Mouse (Mus musculus) spleen, postnatal 10 days (tissue): Measurements from ENCODE around the gene Fuca1.

Experiments
- DNase-seq, 2 experiments: peaks; one replicate each; pipeline ENCODE4 v3.0.0; 2021 to 2022; ENCODE audit warnings: low spot score in 2 of 2

The Fuca1 gene

DNA sequence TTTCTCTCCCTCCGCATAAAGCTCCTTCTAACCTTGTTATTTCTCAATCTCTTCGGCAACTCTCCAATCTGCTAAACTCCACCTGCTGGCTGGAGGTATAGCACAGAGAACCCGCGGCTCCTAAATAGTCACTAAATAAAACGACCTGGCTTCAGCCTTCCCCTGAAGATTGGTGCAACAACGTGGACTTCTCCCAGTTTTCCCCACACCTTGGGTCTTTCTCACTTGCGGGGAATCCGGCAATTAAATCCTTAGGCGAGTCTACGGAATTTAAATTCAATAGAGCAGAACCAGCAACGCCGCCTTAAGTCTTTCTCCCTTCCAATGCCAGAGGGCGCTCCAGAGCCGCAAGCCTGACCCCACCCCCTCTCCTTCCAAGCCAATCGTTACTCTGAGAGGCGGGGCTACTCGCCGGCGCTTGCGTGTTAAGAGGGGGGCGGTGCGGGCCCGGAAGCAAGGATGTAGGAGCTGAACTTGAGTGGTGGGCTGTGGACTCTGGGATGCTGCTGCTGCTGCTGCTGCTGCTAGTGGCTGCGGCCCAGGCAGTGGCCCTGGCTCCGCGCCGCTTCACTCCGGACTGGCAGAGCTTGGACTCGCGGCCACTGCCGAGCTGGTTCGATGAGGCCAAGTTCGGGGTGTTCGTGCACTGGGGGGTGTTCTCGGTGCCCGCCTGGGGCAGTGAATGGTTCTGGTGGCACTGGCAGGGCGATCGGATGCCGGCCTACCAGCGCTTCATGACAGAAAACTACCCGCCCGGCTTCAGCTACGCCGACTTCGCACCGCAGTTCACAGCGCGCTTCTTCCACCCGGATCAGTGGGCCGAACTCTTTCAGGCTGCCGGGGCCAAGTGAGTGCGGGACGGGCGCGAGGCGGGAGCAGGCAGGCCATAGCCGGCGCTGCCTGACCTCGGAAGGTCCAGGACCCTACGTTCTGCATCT, at the start of gene Fuca1:
Gene Fuca1 (plus strand): TSS at position 432 of the 938 bp plus-strand sequence.
- peak; percentile 97 to 98 for DNase-seq

DNA sequence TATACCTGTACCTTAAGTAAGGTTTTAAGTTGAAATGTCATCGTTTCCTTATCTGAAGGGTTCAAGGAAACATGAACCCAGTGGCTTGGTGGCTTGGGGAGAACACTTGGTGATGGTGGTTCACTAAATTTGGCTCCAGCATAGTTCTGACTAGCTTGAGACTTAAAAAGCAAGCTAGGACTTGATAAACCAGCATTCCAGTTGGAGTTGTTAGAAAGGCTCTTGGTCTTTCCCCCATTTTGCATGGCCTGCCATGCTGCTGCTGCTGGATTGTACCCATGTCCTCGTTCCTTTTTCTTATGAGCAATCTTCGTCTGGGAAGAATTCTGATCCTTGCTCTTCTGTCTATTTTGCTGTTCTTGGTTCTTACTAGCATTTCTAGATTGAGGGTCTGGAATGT, 48.5 kb upstream of the Fuca1 start:
- DNase-seq: no peak

DNA sequence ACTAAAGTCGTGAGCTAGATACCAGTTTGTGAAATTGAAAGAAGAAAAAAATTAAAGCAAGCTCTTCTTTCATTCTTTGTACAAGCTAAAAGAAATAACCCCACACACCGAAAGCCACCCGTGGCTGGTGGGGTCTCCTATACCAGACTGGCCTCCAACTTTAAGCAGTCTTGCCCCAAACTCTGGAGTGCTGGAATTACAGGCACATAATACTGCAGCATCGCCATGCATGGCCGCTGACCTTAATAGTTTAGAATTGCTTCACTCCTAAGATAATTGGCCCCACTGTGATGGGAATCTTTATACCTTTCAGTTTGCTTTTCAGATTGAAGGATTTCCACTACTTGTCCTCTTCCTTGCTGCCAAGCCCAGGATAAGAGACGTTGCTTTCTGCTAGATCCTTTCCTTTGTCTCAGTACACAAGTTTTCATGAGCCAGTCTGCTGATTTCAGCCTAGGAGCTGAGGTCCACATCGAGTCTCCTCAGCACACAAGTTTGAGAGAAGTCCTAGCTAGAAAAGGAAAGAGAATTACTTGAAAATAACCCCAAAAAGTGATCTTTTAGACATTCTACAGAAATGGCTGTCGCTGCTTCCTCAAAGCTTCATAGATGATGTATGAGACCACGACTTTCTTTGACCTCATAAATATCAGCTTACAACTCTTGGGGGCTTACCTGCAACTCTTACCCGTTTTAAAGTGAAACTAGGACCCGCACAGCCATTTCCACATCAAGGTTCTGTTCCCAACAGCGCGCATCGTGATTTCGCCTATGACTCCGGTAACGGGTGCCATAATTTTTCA, 47.7 kb upstream of the Fuca1 start:
- DNase-seq: peak in 1 of 2 experiments; percentile 45

DNA sequence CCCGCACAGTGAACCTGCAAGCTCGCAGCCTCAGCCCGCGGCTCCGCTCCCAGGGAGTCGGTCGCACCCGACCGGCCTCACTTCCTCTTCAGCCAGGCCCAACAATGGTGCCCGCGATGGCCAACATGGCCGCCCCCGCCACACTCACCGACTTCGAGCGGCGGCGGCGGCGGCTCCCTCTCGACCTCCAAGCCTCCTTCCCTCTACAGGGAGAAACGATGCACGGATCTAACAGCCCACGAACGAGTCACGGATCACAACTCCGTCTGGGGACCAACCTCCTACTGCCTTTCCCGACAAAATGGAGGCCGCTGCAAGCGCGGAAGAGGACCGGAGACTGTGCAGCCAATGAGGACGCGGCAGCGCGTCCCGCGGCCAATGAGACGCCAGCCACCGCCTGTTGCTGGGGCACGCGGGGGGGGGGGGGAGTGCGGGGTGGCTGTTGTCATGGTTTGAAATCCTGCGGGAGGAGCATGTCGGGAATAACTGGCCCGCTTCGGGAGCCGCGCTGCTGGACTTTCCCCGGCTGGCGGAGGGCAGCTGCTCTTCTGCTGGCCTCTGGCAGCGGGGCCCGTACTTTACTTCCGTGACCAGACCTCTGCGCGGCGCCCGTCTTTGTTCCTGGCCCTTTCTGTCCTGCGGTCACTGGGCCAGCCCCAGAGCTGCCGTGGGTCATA, 46.9 kb upstream of the Fuca1 start, which contains the start of gene Pnrc2:
Gene Pnrc2 (minus strand): TSS at position 325 of the 677 bp plus-strand sequence.
- DNase-seq: peak; percentile 90 to 91

DNA sequence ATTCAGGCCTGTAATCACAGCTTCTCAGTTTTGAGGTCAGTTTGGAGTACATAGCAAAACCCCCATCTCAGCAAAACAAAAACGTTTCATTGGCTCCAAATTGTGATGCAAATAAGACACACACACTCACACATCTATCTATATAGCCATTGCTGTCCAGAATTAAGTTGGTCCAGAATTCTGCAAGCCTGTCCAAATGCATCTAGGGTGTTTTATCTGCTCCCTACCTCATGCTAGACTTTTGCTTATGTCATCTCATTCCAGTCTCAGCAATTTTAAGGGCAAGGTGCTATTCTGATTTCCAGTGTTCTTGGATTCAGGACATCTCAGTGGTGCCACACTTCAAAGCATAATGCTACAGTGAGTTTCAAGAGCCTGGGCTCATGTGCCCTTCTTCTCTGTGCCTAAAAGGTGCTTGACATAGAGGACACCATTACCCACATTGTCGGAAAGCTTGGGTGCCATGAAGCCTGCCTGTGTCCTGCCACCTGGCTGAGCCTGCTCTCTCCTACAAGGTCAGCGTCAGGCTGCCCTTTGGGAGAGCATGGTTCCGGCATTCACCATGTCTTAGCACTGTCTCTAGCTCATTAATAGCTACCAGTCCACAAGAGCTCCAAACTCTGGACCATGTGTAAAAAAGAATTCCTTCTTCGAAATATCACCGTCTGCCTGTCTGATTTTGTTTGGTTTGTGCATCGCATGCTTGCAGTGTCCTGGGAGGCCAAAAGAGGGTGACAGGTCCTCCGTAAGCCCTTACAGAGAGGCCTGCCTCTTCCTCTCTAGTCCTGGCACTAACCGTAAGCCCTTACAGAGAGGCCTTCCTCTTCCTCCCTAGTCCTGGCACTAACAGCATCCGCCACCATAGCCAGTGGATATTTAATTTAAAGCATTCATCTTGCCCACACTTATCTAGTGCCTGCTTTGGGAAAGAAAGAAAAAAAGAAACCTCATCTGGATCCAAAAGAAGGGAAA, 45.7 kb upstream of the Fuca1 start:
- DNase-seq: peak in 1 of 2 experiments; percentile 43

DNA sequence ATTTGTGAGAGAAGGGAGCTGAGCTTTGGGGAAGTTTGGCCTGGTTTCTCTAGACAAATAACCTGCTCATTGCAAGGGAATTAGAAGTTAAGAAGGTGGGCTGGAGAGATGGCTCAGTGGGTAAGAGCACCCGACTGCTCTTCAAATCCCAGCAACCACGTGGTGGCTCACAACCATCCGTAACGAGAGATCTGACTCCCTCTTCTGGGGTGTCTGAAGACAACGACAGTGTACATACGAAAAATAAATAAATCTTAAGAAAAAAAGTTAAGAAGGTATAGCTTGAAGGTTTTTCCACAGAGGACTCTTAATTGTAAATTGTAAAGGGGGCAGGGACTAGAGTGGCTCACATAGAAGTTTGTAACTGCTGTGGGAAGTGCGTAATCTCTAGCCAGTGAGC, 45.0 kb upstream of the Fuca1 start:
- DNase-seq: peak in 1 of 2 experiments; percentile 25

DNA sequence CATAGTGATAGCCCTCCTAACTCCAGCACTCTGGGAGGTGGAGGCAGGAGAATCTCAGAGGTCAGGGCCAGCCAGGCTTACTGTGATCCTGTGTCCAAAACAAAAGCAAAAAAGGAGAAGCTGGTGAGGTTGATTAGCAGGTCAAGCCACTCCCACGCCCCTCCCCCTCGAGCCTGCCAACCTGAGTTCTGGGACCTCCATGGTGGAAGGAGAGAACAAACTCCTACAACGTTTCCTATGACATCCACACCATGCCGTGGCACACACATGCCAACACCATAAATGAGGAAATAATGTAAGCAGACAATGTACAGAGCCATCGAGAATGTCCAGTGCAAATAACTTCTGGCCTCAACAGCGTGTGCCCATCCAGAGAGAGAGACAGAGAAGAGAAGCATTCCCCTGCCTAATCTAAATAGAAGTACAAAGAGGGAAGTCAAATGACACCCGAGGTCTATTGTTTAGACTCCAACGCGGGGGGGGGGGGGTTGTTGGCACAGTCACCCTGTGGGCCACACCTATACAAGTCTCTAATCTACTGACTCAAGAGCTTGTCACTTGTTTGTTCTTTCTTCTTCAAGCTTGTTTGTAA, 44.4 kb upstream of the Fuca1 start:
- peak; percentile 71 to 81 for DNase-seq

DNA sequence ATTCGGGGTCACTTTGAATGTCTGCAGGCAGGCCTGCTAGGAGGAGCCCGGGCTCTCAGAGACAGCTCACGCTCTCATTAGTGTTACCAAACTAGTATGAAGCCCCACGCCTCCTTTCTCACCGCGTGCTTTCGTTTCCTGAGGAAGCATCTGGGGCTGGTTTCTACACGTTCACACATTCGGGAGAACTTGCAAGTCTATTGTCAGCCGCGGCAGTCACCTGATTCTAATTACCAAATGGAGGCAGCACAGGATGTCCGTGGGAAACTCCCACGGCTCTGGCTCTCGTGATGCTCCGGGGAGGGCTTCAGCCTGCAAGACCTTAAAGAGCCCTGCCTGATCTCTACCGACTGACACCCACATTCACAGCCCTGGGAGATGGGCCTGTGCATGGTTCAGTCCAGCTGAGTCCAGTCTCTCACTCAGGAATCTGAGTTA, 43.9 kb upstream of the Fuca1 start:
- DNase-seq: peak; percentile 68 to 81

DNA sequence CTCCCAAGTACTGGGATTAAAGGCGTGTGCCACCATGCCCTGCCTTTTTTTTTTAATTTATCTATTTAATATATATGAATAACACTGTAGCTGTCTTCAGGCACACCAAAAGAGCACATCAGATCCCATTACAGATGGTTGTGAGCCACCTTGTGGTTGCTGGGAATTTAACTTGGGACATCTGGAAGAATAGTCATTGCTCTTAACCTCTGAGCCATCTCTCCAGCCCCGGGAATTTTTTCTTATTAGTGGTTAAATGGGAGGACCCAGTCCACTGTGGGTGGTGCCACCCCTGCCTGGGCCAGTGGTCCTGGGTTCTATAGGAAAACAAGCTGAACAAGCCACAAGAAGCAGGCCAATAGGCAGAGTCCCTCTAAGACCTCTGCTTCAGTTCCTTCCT, 42.8 kb upstream of the Fuca1 start:
- DNase-seq: no peak

DNA sequence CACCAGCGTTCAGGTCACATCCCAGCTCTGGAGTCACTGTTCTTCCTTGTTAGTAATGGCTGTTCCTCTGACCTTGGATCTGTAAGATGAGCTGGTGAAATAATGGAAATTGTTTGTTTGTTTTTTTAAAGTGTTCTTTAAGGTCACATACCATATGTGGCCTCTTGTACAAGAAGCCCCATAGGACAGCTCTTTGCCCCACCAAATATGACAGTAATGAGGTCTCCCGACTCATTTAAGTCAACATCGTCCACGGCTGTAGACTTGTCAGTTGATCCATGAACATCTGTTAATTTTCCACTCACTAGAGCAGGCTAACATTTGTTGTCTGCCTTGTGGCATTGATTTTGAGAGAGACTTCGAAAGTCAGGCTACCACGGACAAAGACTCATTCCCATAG, 41.5 kb upstream of the Fuca1 start:
- DNase-seq: no peak

DNA sequence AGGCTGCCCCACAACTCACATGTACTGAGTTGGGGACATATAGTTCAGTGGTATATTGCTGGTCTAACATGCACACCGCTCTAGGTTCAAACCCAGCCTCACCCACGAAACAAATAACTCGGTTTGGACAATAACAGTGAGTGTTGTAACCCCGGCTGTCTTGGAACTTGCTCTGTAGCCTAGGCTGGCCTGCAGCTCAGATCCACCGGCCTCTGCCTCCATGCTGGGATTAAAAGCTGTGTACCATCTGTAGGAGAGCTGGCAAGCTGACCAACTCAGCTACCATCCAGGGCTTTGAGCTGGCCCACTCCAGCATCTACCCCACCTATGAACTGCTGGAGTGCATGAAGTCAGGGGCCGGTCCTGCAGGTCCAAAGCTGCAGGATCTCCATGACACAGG, 40.5 kb upstream of the Fuca1 start:
- no peak for DNase-seq

DNA sequence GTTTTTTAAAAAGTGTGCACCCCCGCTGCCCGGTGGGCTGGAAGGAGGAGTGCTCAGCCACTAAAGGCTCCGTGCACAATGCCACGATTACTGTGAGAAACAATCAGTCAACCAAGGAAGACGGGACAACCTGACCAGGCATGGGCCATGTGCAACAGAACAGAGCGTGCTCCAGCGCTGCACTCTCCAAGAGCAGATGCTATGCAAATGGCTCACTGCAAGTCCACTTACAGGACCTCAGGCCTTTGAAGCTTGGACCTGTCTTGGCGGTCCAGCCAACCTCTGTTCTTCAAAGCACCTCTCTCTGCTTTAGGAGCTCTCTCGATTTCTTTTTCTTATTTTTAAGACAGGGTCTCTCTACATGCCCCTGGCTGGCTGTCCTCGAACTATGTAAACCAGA, 40.0 kb upstream of the Fuca1 start:
- DNase-seq: no peak

DNA sequence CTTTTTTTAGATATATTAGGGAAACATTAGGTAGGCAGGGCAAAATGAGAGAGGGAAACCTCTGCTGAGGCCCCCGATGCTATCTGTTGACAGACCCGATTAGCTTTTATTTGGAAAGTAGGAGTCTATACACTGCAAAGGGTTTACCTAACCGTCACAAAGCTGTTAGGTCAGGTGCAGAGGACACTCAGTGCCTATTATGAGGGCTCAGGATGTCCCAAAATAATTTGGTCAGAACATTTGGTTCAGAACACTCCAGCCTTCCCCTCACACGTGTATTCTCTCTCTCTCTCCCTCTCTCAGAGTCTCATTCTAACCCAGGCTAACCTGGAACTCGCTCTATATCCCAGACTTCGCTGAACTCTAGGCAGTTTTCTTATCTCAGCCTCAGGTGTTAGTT, 38.5 kb upstream of the Fuca1 start:
- no peak for DNase-seq

DNA sequence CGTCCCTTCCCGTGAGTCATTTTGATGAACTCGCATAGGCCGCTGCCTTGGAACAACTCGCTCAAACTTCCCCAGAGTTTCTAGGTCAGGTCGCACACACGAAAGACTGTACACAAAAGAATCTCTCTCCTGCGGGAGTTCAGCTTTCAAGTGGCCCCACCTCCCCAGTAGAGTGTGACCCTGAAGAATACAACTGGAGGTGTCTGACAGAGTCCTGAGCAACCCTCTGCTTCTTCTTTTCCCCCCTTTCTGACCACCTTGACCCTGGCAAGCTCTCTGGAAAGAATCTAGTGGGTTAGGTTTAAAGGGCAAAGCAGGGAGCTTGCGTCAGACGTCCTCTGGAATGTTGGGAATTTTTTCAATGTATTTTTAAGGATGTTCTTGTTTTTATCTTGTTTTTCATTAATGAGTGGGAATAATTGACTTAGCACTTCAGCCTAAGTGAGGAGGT, 37.1 kb upstream of the Fuca1 start:
- no peak for DNase-seq

DNA sequence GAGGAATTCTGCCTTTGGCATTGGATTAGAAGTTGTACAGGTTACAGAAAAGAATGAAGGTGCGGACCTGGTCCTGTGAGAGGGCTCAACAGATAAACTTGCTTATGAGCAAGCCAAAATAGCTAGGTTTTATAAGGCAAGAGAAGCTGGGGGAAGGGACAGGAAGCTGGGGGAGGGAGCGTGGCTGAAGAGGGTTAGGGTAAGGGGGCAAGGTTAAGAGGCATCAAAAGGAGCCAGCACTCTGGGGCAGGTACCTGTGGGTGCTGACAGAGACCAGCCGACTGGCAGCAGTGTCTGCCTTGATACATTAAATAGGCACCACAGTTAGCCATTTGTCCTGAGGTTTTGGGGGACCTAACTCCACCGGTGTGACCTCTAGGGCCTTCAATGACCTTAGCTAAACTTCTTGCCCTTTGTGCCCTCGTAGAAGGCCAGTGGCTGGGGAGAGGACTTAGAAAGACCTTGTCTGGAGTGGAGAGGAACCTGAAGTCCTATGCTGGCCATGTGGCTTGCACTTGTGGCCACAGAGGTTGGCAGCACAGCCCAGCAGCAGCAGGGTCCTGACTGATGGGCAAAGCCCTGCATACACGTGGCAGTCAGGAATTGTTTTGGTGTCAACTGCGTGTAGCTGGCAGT, 36.5 kb upstream of the Fuca1 start:
- DNase-seq: no peak

DNA sequence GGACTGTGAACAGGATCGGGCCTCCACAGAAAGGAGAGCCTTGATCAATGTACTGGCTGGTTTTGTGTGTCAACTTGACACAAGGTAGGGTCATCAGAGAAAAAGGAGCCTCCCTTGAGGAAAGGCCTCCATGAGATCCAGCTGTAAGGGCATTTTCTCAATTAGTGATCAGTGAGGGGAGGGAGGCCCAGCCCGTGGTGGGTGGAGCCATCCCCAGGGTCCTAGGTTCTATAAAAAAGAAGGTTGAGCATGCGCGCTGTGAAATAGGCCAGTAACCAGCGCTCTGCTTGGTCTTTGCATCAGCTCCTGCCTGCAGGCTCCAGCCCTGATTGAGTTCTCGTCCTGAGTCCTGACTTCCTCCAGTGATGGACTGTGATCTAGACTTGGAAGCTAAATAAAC, 36.0 kb upstream of the Fuca1 start:
- DNase-seq: no peak

DNA sequence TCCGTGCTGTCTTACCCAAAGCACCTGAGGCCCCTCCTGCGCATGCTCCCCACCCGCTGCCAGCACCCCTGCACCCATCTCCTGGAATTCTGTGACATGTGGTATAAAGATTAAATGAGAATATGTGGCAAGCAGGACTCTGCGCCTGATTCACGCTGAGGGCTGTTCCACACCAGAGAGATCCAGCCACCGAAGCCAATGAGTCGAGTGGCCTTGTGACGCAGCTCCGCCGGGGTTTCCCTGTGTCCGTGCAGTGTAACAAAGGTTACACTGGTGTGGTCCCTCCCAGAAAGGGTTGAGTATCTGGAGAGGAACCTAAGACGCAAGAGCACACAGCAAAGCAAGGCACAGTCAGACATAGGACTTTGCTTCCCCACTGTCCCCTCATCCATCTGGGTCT, 34.9 kb upstream of the Fuca1 start:
- no peak for DNase-seq

DNA sequence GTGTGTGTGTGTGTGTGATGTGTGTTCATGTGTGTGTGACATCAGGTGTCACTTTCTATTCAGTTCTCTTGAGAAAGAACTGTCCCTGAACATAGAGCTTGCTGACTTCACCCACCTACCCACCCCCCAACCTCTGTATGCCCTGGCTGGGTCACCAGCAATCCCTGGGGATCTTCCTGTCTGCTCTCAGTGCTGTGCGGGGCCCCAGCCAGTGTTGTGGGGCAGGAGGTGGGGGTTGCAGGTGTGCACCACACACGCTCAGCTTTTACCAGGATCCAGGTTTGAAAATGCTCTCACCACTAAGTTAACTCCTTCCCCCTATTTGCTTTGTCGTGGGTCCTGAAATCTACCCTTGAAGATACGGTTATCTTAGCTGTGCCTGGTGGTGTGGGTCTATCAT, 34.4 kb upstream of the Fuca1 start:
- DNase-seq: no peak

DNA sequence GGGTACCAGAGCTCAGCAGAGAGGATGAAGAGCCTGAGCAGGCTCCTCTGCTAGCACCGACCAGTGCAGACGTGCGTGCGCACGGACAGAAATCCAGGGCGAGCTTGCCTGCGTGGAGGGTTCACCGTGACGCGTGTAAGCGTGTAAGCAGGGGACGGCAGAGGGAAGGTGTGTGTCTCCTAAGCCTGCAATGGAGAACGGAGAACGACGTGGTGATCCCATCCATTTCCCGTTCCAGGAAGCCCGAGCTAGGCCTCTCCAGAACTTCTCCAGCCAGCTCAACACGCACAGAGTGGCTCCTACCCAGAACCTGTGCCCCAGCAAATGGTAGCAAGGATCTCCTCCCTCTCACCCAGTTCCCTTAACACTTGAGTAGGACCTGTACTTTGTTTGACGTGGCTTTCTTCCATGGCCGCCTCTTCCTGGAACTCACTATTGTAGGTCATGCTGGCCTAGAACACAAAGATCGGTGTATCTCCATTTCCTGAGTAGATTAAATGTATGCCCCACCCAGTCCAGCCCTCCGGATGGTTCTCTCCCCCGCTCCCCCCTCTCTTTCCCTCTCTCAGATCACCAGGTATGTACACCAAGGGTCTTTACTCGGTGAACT, 32.0 kb upstream of the Fuca1 start:
- peak in 1 of 2 experiments; percentile 11 for DNase-seq
